Comparison of ENCODE assay signal across 11 mouse cellular contexts in genomic region chr1:177478578-177478977, GRCm38 (mm10).
"Had no signal": no experiment of that assay in that cellular context is flagged by ENCODE, and none has a peak within 500 bp of the region (broad histone marks: within the 10 kb centered on the region; RNA-seq: fewer than 3 reads in every experiment).

No protein-coding gene starts in this region.

- H3K9ac ChIP-seq: kidney, embryonic 15.5 days; limb, embryonic 15.5 days; liver, embryonic 12.5 days; midbrain, embryonic 12.5 days; neural tube, embryonic 13.5 days had no signal

- H3K27me3 ChIP-seq: kidney, embryonic 15.5 days; limb, embryonic 15.5 days; liver, embryonic 12.5 days; midbrain, embryonic 12.5 days; neural tube, embryonic 13.5 days had no signal

- H3K4me1 ChIP-seq: kidney, embryonic 15.5 days; liver, embryonic 12.5 days; midbrain, embryonic 12.5 days; neural tube, embryonic 13.5 days had no signal

- ATAC-seq: liver, embryonic 12.5 days; midbrain, embryonic 16.5 days had no signal

- H3K27ac ChIP-seq: kidney, embryonic 15.5 days; limb, embryonic 15.5 days; liver, embryonic 12.5 days; midbrain, embryonic 12.5 days; neural tube, embryonic 13.5 days; stomach, postnatal 0 days had no signal

- H3K4me2 ChIP-seq: kidney, embryonic 15.5 days; limb, embryonic 15.5 days; liver, embryonic 12.5 days; midbrain, embryonic 12.5 days; neural tube, embryonic 13.5 days had no signal

- H3K4me3 ChIP-seq: kidney, embryonic 15.5 days; limb, embryonic 15.5 days; liver, embryonic 12.5 days; midbrain, embryonic 12.5 days; neural tube, embryonic 13.5 days had no signal

- H3K9me3 ChIP-seq: kidney, embryonic 15.5 days; limb, embryonic 15.5 days; liver, embryonic 12.5 days; midbrain, embryonic 12.5 days; neural tube, embryonic 13.5 days had no signal

- DNase-seq: kidney, postnatal 14 days; layer of hippocampus, adult 9-11 months; layer of hippocampus, postnatal 36 days; thymus, postnatal 4 days had no signal

- H3K36me3 ChIP-seq: kidney, embryonic 15.5 days; limb, embryonic 15.5 days; liver, embryonic 12.5 days; midbrain, embryonic 12.5 days; neural tube, embryonic 13.5 days had no signal
